Mouse (Mus musculus) spleen, postnatal 10 days (tissue): ENCODE results near the gene Rab37.

Source experiments
- DNase-seq, 2 experiments: peaks; one replicate each; pipeline ENCODE4 v3.0.0; 2021 to 2022; ENCODE audit warnings: low spot score in 2 of 2

The Rab37 gene

GRCm38 (mm10) chr11:115197558-115197957, 106.3 kb downstream of the Rab37 start:
- no peak for DNase-seq

GRCm38 (mm10) chr11:115198932-115199384, 107.7 kb downstream of the Rab37 start:
- no peak for DNase-seq

GRCm38 (mm10) chr11:115200520-115200919, 109.3 kb downstream of the Rab37 start:
- DNase-seq, result no peak

- peak; percentile 54 to 82 for DNase-seq
Observed at GRCm38 (mm10) chr11:115202316-115202715, 111.1 kb downstream of the Rab37 start.

- DNase-seq, result no peak
Observed at GRCm38 (mm10) chr11:115202756-115203155, 111.5 kb downstream of the Rab37 start.

- no peak for DNase-seq
Observed at GRCm38 (mm10) chr11:115208126-115208525, 116.9 kb downstream of the Rab37 start.

- no peak for DNase-seq
Observed at GRCm38 (mm10) chr11:115208776-115209732, 117.8 kb downstream of the Rab37 start.

GRCm38 (mm10) chr11:115209958-115210357, 118.7 kb downstream of the Rab37 start:
- DNase-seq, result no peak
